Mouse (Mus musculus): ENCODE measurements around the gene Gm28845. TPM values are rescaled to one million over a fixed set of nuclear protein-coding genes. Genes with fewer than 3 reads are reported as not detected.

Gm28845 gene
- polyA plus RNA-seq, 1 experiment from 2014 or later = not detected

DNA sequence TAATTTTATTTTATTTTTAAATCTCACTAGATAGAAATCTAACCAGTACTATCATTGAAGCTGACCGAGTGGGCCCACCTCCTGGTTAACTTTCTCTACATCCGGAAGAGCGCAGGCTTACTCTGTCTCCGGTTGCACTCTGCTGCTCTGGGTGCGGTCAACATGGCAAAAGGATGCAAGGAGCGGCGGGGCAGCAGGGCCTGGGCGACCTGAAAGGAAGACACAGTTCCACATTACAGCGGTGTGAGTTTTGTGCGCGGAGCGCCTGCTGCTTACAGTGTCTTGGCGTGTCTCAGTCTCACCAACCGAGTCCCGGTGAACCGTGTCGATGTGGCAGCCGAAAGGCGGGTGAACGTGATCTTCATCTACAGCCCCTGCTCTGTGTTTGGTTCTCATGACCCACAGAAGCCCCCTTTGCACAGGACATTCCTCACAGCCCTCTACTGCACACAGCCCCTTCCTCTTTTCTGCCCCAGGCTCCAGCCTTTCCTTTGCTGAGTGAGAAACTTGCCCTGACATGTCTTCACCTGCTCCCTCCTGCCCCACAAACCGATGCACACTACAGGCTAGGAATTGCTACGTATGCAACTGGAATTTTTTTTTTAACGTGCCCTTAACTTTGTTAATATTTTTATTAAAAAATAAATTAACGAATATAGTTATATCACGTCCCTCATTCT, 9.5 kb downstream of the Gm28845 start:
- H3K4me2 ChIP-seq (replicated peaks; ENCODE audit: low read depth, low read length) = no peak overlapping the region
- WGBS = 67% methylated on average over 25 of the region's 25 CpGs
- no peaks in the 10 kb centered on the region for H3K9me3 ChIP-seq (ENCODE audit: low read length)
- H3K27me3 ChIP-seq (replicated peaks; ENCODE audit: insufficient read depth, low read length) = no peaks in the 10 kb centered on the region
- no peaks in the 10 kb centered on the region for H3K36me3 ChIP-seq (ENCODE audit: insufficient read depth, low read length)
- H3K9ac ChIP-seq (replicated peaks; ENCODE audit: low read depth) = no peak overlapping the region
- ATAC-seq = no peak
- H3K4me1 ChIP-seq (ENCODE audit: insufficient read depth, low read depth, low read length) = peaks cover 3% of the 10 kb centered on the region; the same call in 1 of the 2 replicates
- no peak overlapping the region for H3K27ac ChIP-seq (ENCODE audit: low read length)
- TF ChIP-seq CTCF (IDR thresholded peaks at IDR 0.05) = no peak
- TF ChIP-seq EP300 (IDR thresholded peaks at IDR 0.05) = no peak
- no peak overlapping the region for H3K4me3 ChIP-seq (ENCODE audit: low read depth, low read length)
- no peak for DNase-seq (ENCODE audit: low spot score)

DNA sequence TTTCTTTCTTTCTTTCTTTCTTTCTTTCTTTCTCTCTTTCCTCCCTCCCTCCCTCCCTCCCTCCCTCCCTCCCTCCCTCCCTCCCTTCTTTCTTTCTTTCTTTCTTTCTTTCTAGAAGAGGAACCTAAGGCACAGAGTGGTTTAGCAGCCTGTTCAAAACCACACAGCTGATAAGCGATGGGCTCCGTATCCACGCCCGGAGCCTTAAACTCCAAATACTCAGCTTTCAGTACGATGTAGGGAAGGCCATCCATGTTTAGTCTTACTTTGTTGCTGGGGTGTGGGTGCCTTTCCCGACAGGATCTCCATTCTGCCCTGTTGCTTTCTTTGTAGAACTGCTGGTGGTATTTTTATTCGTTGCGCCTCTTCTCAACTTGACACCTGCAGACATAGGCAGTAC, 10.2 kb downstream of the Gm28845 start:
- Histone ChIP-seq H3K4me3 (ENCODE audit: low read depth, low read length) (no peak overlapping the region), H3K36me3 (ENCODE audit: insufficient read depth, low read length) (no peaks in the 10 kb centered on the region), H3K4me1 (ENCODE audit: insufficient read depth, low read depth, low read length) (peaks cover 3% of the 10 kb centered on the region; the same call in 1 of the 2 replicates), H3K27ac (ENCODE audit: low read length) (no peak overlapping the region), H3K4me2 (replicated peaks; ENCODE audit: low read depth, low read length) (no peak overlapping the region), H3K9me3 (ENCODE audit: low read length) (no peaks in the 10 kb centered on the region), H3K9ac (replicated peaks; ENCODE audit: low read depth) (no peak overlapping the region), H3K27me3 (replicated peaks; ENCODE audit: insufficient read depth, low read length) (no peaks in the 10 kb centered on the region)
- no peak for TF ChIP-seq CTCF (IDR thresholded peaks at IDR 0.05)
- TF ChIP-seq EP300 (IDR thresholded peaks at IDR 0.05) = no peak
- DNase-seq (ENCODE audit: low spot score) (no peak), ATAC-seq (no peak)
- WGBS = 86% methylated on average over 8 of the region's 8 CpGs

GRCm38 (mm10) chr1:65107654-65108279, 11.6 kb downstream of the Gm28845 start:
- no peak for DNase-seq (ENCODE audit: low spot score)
- Histone ChIP-seq H3K9ac (replicated peaks; ENCODE audit: low read depth) (no peak overlapping the region), H3K4me3 (ENCODE audit: low read depth, low read length) (no peak overlapping the region), H3K4me2 (replicated peaks; ENCODE audit: low read depth, low read length) (no peak overlapping the region), H3K27me3 (replicated peaks; ENCODE audit: insufficient read depth, low read length) (no peaks in the 10 kb centered on the region), H3K4me1 (ENCODE audit: insufficient read depth, low read depth, low read length) (no peaks in the 10 kb centered on the region), H3K27ac (ENCODE audit: low read length) (no peak overlapping the region), H3K9me3 (ENCODE audit: low read length) (no peaks in the 10 kb centered on the region), H3K36me3 (ENCODE audit: insufficient read depth, low read length) (no peaks in the 10 kb centered on the region)
- ATAC-seq = no peak
- WGBS = 72% methylated on average over 10 of the region's 10 CpGs
- TF ChIP-seq EP300 (IDR thresholded peaks at IDR 0.05) (no peak), CTCF (IDR thresholded peaks at IDR 0.05) (no peak)

GRCm38 (mm10) chr1:65103273-65103672, 16.1 kb downstream of the Gm28845 start, which contains the start of gene Cryga:
TSS of gene Cryga (minus strand) at chr1:65103373.
- no peaks in the 10 kb centered on the region for H3K36me3 ChIP-seq (ENCODE audit: insufficient read depth, low read length)
- H3K4me3 ChIP-seq (ENCODE audit: low read depth, low read length) = no peak within 1 kb of the TSS
- H3K27me3 ChIP-seq (replicated peaks; ENCODE audit: insufficient read depth, low read length) = no peaks in the 10 kb centered on the region
- 89% methylated on average over 11 of the region's 11 CpGs for whole genome bisulfite sequencing
- no peaks in the 10 kb centered on the region for H3K4me1 ChIP-seq (ENCODE audit: insufficient read depth, low read depth, low read length)
- TF ChIP-seq EP300 (IDR thresholded peaks at IDR 0.05) (no peak), CTCF (IDR thresholded peaks at IDR 0.05) (no peak)
- H3K9ac ChIP-seq (replicated peaks; ENCODE audit: low read depth) = no peak within 1 kb of the TSS
- no peak for ATAC-seq
- H3K27ac ChIP-seq (ENCODE audit: low read length) = no peak within 1 kb of the TSS
- no peaks in the 10 kb centered on the region for H3K9me3 ChIP-seq (ENCODE audit: low read length)
- no peak for DNase-seq (ENCODE audit: low spot score)
- no peak within 1 kb of the TSS for H3K4me2 ChIP-seq (replicated peaks; ENCODE audit: low read depth, low read length)

DNA sequence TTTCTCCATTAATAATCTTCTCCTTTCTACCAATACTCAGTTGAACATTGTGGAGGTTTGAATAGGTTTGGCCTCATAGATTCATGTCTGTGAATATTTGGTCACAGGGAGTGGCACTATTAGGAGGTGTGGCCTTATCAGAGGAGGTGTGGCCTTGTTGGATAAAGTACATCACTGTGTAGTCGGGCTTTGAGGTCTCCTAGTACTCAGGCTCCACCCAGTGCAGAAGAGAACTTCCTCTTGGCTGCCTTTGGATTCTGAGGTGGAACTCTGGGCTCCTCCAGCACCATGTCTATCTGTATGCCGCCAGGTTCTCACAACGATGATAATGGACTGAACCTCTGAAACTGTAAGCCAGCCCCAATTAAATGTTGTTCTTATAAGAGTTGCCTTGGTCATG, 22.4 kb downstream of the Gm28845 start:
- Histone ChIP-seq H3K9me3 (ENCODE audit: low read length) (no peaks in the 10 kb centered on the region), H3K4me2 (replicated peaks; ENCODE audit: low read depth, low read length) (no peak overlapping the region), H3K27ac (ENCODE audit: low read length) (no peak overlapping the region), H3K4me1 (ENCODE audit: insufficient read depth, low read depth, low read length) (no peaks in the 10 kb centered on the region), H3K4me3 (ENCODE audit: low read depth, low read length) (no peak overlapping the region), H3K36me3 (ENCODE audit: insufficient read depth, low read length) (no peaks in the 10 kb centered on the region), H3K9ac (replicated peaks; ENCODE audit: low read depth) (no peak overlapping the region), H3K27me3 (replicated peaks; ENCODE audit: insufficient read depth, low read length) (no peaks in the 10 kb centered on the region)
- ATAC-seq (no peak), DNase-seq (ENCODE audit: low spot score) (no peak)
- TF ChIP-seq CTCF (IDR thresholded peaks at IDR 0.05) (no peak), EP300 (IDR thresholded peaks at IDR 0.05) (no peak)
- 74% methylated on average over 3 of the region's 3 CpGs for WGBS

DNA sequence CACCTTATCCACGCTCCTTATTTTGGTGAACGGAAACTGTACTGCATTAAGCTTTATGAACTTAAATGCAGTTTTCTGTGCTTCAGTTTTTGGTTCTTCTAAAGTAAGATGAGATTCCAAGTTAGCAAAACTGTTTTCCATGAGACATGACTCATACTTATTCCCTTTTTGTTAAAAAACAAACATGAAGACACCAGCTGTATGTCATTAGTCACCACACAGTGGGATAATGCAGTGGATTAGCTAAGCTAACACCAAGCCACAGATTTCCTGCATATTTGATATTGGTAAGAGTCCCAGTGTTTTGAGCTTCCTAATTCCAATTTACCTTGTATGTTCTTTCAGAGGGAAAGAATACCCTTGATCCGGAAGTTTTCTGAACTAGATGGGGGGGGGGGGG, 27.8 kb downstream of the Gm28845 start:
- DNase-seq (ENCODE audit: low spot score) (no peak), ATAC-seq (no peak)
- Histone ChIP-seq H3K9me3 (ENCODE audit: low read length) (no peaks in the 10 kb centered on the region), H3K27ac (ENCODE audit: low read length) (no peak overlapping the region), H3K9ac (replicated peaks; ENCODE audit: low read depth) (no peak overlapping the region), H3K36me3 (ENCODE audit: insufficient read depth, low read length) (no peaks in the 10 kb centered on the region), H3K4me2 (replicated peaks; ENCODE audit: low read depth, low read length) (no peak overlapping the region), H3K4me3 (ENCODE audit: low read depth, low read length) (no peak overlapping the region), H3K27me3 (replicated peaks; ENCODE audit: insufficient read depth, low read length) (no peaks in the 10 kb centered on the region), H3K4me1 (ENCODE audit: insufficient read depth, low read depth, low read length) (no peaks in the 10 kb centered on the region)
- no peak for TF ChIP-seq EP300 (IDR thresholded peaks at IDR 0.05)
- no peak for TF ChIP-seq CTCF (IDR thresholded peaks at IDR 0.05)
- WGBS = 95% methylated on average over 3 of the region's 3 CpGs

Data from lung, postnatal 0 days (tissue).